Mouse (Mus musculus) megakaryocyte-erythroid progenitor cell, adult 5-6 weeks (primary cell): ENCODE results near the gene Upk3b. TPM values are rescaled to one million over a fixed set of nuclear protein-coding genes. Genes with fewer than 3 reads are reported as not detected.
A peak's percentile ranks its signal among the peaks of the same experiment; 100 is the strongest.
"Not testable (repeated sequence)": the region's sequence is repeated elsewhere in the genome, so short reads cannot be mapped to it uniquely, and the experiment has no call there.

ENCODE experiments used
- ATAC-seq: replicated peaks from 2 replicates; pipeline ENCODE4 v1.8.0; 2016; ENCODE audit warnings: mild to moderate bottlenecking, inconsistent platforms; ENCODE audit not compliant: severe bottlenecking, poor library complexity, low FRiP score, low TSS enrichment
- total RNA-seq, 2 experiments: library from RNA; stranded (forward) in 1 of 2; stranded (reverse) in 1 of 2; fragments of 200-1000, 215-1000 nt in 1 of 2; fragments of >200 nt in 1 of 2; fragmentation: Nextera tagmentation in 1 of 2; gene quantifications; 2 replicates each; pipeline ENCODE4 v1.2.3; 2014 to 2017

The Upk3b gene
- total RNA-seq, 2 experiments from 2014 or later: not detected

- ATAC-seq: no peak
These were observed 10.5 kb upstream of the Upk3b start for GRCm38 (mm10) chr5:136027612-136028311.

GRCm38 (mm10) chr5:136034868-136035267 lies 3.4 kb upstream of the Upk3b start:
- ATAC-seq: no peak

- ATAC-seq: no peak
These were observed 3.0 kb upstream of the Upk3b start for GRCm38 (mm10) chr5:136035285-136035684.

- ATAC-seq: no peak
These were observed 1.6 kb upstream of the Upk3b start for GRCm38 (mm10) chr5:136036667-136037066.

GRCm38 (mm10) chr5:136040210-136040609 lies 1.9 kb downstream of the Upk3b start:
- no peak for ATAC-seq

- ATAC-seq: no peak
These were observed 3.0 kb downstream of the Upk3b start for GRCm38 (mm10) chr5:136041260-136041659.

GRCm38 (mm10) chr5:136041666-136042065 lies 3.4 kb downstream of the Upk3b start:
- ATAC-seq: no peak

GRCm38 (mm10) chr5:136044865-136045264 lies 6.6 kb downstream of the Upk3b start:
- no peak for ATAC-seq

- peak; percentile 28; the same call in 1 of the 2 replicates for ATAC-seq
These were observed 7.1 kb downstream of the Upk3b start for GRCm38 (mm10) chr5:136045408-136045807.

GRCm38 (mm10) chr5:136045987-136046386 lies 7.7 kb downstream of the Upk3b start:
- peak; percentile 69; the same call in 1 of the 2 replicates for ATAC-seq

GRCm38 (mm10) chr5:136048541-136048940 lies 10.2 kb downstream of the Upk3b start:
- ATAC-seq: not testable (repeated sequence)

GRCm38 (mm10) chr5:136049926-136050325 lies 11.6 kb downstream of the Upk3b start:
- no peak for ATAC-seq

- no peak for ATAC-seq
These were observed 13.2 kb downstream of the Upk3b start for GRCm38 (mm10) chr5:136051231-136052085.

- no peak for ATAC-seq
These were observed 14.8 kb downstream of the Upk3b start for GRCm38 (mm10) chr5:136052861-136053655.

GRCm38 (mm10) chr5:136054301-136055077 lies 16.2 kb downstream of the Upk3b start, which contains the start of gene Upk3bl:
Upk3bl (plus strand) TSS chr5:136054492.
- no peak for ATAC-seq

GRCm38 (mm10) chr5:136056062-136056461 lies 17.8 kb downstream of the Upk3b start:
- no peak for ATAC-seq

- no peak for ATAC-seq
These were observed 18.8 kb downstream of the Upk3b start for GRCm38 (mm10) chr5:136057085-136057484.

- peak; percentile 71 for ATAC-seq
These were observed 23.3 kb downstream of the Upk3b start for GRCm38 (mm10) chr5:136061567-136061966.

- ATAC-seq: no peak
These were observed 25.6 kb downstream of the Upk3b start for GRCm38 (mm10) chr5:136063920-136064319.
